ENCODE assay signal across 21 mouse cellular contexts in genomic region chrX:164899805-164900204, GRCm38 (mm10).
DNase-seq lines count a peak whose midpoint lies in the region; TF ChIP-seq lines count a peak whose summit lies in the region.
"Had no signal": no experiment of that assay in that cellular context is flagged by ENCODE, and none has a peak within 500 bp of the region (broad histone marks: within the 10 kb centered on the region; RNA-seq: fewer than 3 reads in every experiment).

No protein-coding gene starts in this region.

- no peak for TF ChIP-seq POLR2A in lung, adult 2 months (IDR thresholded peaks at IDR 0.05; ENCODE audit: borderline replicate concordance, extremely low read depth, low read depth, low read length)

- H3K27ac ChIP-seq in forebrain, embryonic 10.5 days = no peak overlapping the region
- H3K27ac ChIP-seq: embryonic facial prominence, embryonic 15.5 days; hindbrain, embryonic 15.5 days; limb, embryonic 15.5 days; liver, embryonic 14.5 days; lung, embryonic 15.5 days; midbrain, embryonic 13.5 days; stomach, postnatal 0 days had no signal

- no peak overlapping the region for H3K4me3 ChIP-seq in lung, adult 2 months (replicated peaks; ENCODE audit: extremely low read depth, low read depth, low read length)
- no peak overlapping the region for H3K4me3 ChIP-seq in forebrain, embryonic 10.5 days
- H3K4me3 ChIP-seq: embryonic facial prominence, embryonic 15.5 days; hindbrain, embryonic 15.5 days; limb, embryonic 15.5 days; lung, embryonic 15.5 days; midbrain, embryonic 13.5 days had no signal

- H3K4me1 ChIP-seq in lung, adult 2 months (ENCODE audit: control insufficient read depth, insufficient read depth, low read length) = peaks cover 3% of the 10 kb centered on the region
- H3K4me1 ChIP-seq in forebrain, embryonic 10.5 days = no peaks in the 10 kb centered on the region
- H3K4me1 ChIP-seq: embryonic facial prominence, embryonic 15.5 days; hindbrain, embryonic 15.5 days; limb, embryonic 15.5 days; lung, embryonic 15.5 days; midbrain, embryonic 13.5 days had no signal

- no peaks in the 10 kb centered on the region for H3K9me3 ChIP-seq in forebrain, embryonic 10.5 days
- H3K9me3 ChIP-seq: embryonic facial prominence, embryonic 15.5 days; hindbrain, embryonic 15.5 days; limb, embryonic 15.5 days; lung, embryonic 15.5 days; midbrain, embryonic 13.5 days had no signal

- WGBS in lung, adult 2 months = 34% methylated on average over 2 of the region's 2 CpGs
- WGBS in forebrain, embryonic 10.5 days = 82% methylated on average over 2 of the region's 2 CpGs

- peaks cover 50% of the 10 kb centered on the region for H3K27me3 ChIP-seq in forebrain, embryonic 10.5 days (ENCODE audit: poor library complexity, severe bottlenecking)
- H3K27me3 ChIP-seq: CH12.LX; embryonic facial prominence, embryonic 15.5 days; hindbrain, embryonic 15.5 days; limb, embryonic 15.5 days; lung, embryonic 15.5 days had no signal

- no peak for TF ChIP-seq CTCF in lung, adult 2 months (IDR thresholded peaks at IDR 0.05; ENCODE audit: insufficient read depth, low read length)

- no peaks in the 10 kb centered on the region for H3K36me3 ChIP-seq in forebrain, embryonic 10.5 days (replicated peaks)
- H3K36me3 ChIP-seq: embryonic facial prominence, embryonic 15.5 days; hindbrain, embryonic 15.5 days; limb, embryonic 15.5 days; lung, embryonic 15.5 days; midbrain, embryonic 13.5 days had no signal

- DNase-seq in adrenal gland, postnatal 10 days = peak; percentile 1
- DNase-seq in adrenal gland, postnatal 25 days = no peak
- peak; percentile 27 for DNase-seq in lung, postnatal 36 days
- no peak for DNase-seq in lung, adult 2 months
- DNase-seq in kidney, postnatal 10 days = peak; percentile 10
- DNase-seq in ovary, postnatal 10 days (ENCODE audit: low spot score) = no peak
- DNase-seq in forebrain, embryonic 10.5 days (ENCODE audit: extremely low spot score, low spot score) = no peak
- DNase-seq: B cell, adult 2 months; cerebellum, adult 9-10 months; gastrocnemius, postnatal 10 days; left cerebral cortex, postnatal 4 days; right cerebral cortex, postnatal 14 days; thymus, adult 2 months had no signal

Comparison
In these comparisons a context has a peak if more than half of its experiments do, and no peak if none do; other contexts are left out.
1. DNase-seq: peak in adrenal gland, postnatal 10 days (single experiment), lung, postnatal 36 days (single experiment) and kidney, postnatal 10 days (single experiment); none in adrenal gland, postnatal 25 days (single experiment), lung, adult 2 months (single experiment), ovary, postnatal 10 days (single experiment) and forebrain, embryonic 10.5 days (single experiment).